Mouse (Mus musculus) hindbrain, embryonic 16.5 days (tissue): Measurements from ENCODE around the gene Mylk3. TPM values are rescaled to one million over a fixed set of nuclear protein-coding genes. Genes with fewer than 3 reads are reported as not detected.

Source experiments
- ATAC-seq: fragments of 200-750 bp; cut with Nextera tagmentation; 2 replicates; pipeline ENCODE4 v1.8.0; 2017; ENCODE audit warnings: moderate TSS enrichment, moderate library complexity
- H3K27ac ChIP-seq: fragments of 300-500 bp; sonication (generic); 2 replicates; pipeline ENCODE4 v1.5.1; 2014; ENCODE audit warnings: low read depth, mild to moderate bottlenecking, control low read depth, low read length, moderate library complexity
- H3K27me3 ChIP-seq: fragments of 300-500 bp; sonication (generic); replicated peaks from 2 replicates; pipeline ENCODE4 v1.6.1; 2014; ENCODE audit warnings: low read length; ENCODE audit not compliant: control insufficient read depth, insufficient read depth
- H3K36me3 ChIP-seq: fragments of 300-500 bp; sonication (generic); 2 replicates; pipeline ENCODE4 v1.6.1; 2014; ENCODE audit warnings: mild to moderate bottlenecking, low read length, moderate library complexity, mixed read lengths; ENCODE audit not compliant: control insufficient read depth, insufficient read depth
- H3K4me1 ChIP-seq: fragments of 300-500 bp; sonication (generic); 2 replicates; pipeline ENCODE4 v1.6.1; 2014; ENCODE audit warnings: low read depth, low read length; ENCODE audit not compliant: control insufficient read depth, insufficient read depth
- H3K4me2 ChIP-seq: fragments of 300-500 bp; sonication (generic); 2 replicates; pipeline ENCODE4 v1.6.1; 2014; ENCODE audit warnings: mild to moderate bottlenecking, low read length, control low read depth, moderate library complexity
- H3K4me3 ChIP-seq: fragments of 300-500 bp; sonication (generic); 2 replicates; pipeline ENCODE4 v1.5.1; 2014; ENCODE audit warnings: mild to moderate bottlenecking, low read length, control low read depth, moderate library complexity
- H3K9ac ChIP-seq: fragments of 300-500 bp; sonication (generic); 2 replicates; pipeline ENCODE4 v1.6.1; 2014; ENCODE audit warnings: low read depth, mild to moderate bottlenecking, control low read depth, low read length, moderate library complexity
- H3K9me3 ChIP-seq: fragments of 300-500 bp; sonication (generic); 2 replicates; pipeline ENCODE4 v1.6.1; 2014; ENCODE audit warnings: mild to moderate bottlenecking, low read length, moderate library complexity; ENCODE audit not compliant: control insufficient read depth
- WGBS: fragments of 180-500 bp; shearing (Covaris S2); extraction: QIAGEN DNeasy Blood & Tissue Kit; methylation state at CpG from one replicate; pipeline ENCODE4 v1.1.7; 2014; 5-methylcytosine and 5-hydroxymethylcytosine counted together
- polyA plus RNA-seq: library from polyadenylated mRNA; unstranded; fragments of >200 nt; fragmentation: Nextera tagmentation; extraction: Ambion mirVana; gene quantifications from 2 replicates; pipeline ENCODE4 v1.2.1, GENCODE M21; 2015

The Mylk3 gene
- polyA plus RNA-seq, 1 experiment from 2014 or later: 0.19 TPM

GRCm38 (mm10) chr8:85374286-85374685 is 11.9 kb downstream of the Mylk3 start:
- no peak overlapping the region for H3K27ac ChIP-seq
- H3K9me3 ChIP-seq: no peaks in the 10 kb centered on the region
- no peaks in the 10 kb centered on the region for H3K27me3 ChIP-seq
- H3K4me1 ChIP-seq: no peaks in the 10 kb centered on the region
- H3K4me2 ChIP-seq: no peak overlapping the region
- WGBS: 65% methylated on average over 4 of the region's 4 CpGs
- H3K36me3 ChIP-seq: no peaks in the 10 kb centered on the region
- no peak overlapping the region for H3K9ac ChIP-seq
- ATAC-seq: no peak
- H3K4me3 ChIP-seq: no peak overlapping the region

- Histone ChIP-seq H3K4me3 (no peak overlapping the region), H3K27ac (no peak overlapping the region), H3K9ac (no peak overlapping the region), H3K36me3 (no peaks in the 10 kb centered on the region), H3K4me2 (no peak overlapping the region), H3K27me3 (no peaks in the 10 kb centered on the region), H3K9me3 (no peaks in the 10 kb centered on the region), H3K4me1 (no peaks in the 10 kb centered on the region)
- WGBS: 63% methylated on average over 5 of the region's 5 CpGs
- ATAC-seq: no peak
Observed at GRCm38 (mm10) chr8:85373435-85374039, 12.6 kb downstream of the Mylk3 start.

- 93% methylated on average over 1 of the region's 1 CpGs for WGBS
- Histone ChIP-seq H3K4me3 (no peak overlapping the region), H3K27me3 (no peaks in the 10 kb centered on the region), H3K4me2 (no peak overlapping the region), H3K9ac (no peak overlapping the region), H3K36me3 (no peaks in the 10 kb centered on the region), H3K4me1 (no peaks in the 10 kb centered on the region), H3K9me3 (no peaks in the 10 kb centered on the region), H3K27ac (no peak overlapping the region)
- ATAC-seq: no peak
Observed at GRCm38 (mm10) chr8:85372465-85372839, 13.7 kb downstream of the Mylk3 start.

GRCm38 (mm10) chr8:85371736-85372464 is 14.2 kb downstream of the Mylk3 start:
- Histone ChIP-seq H3K4me3 (no peak overlapping the region), H3K27ac (no peak overlapping the region), H3K9me3 (no peaks in the 10 kb centered on the region), H3K9ac (no peak overlapping the region), H3K4me1 (no peaks in the 10 kb centered on the region), H3K36me3 (no peaks in the 10 kb centered on the region), H3K27me3 (no peaks in the 10 kb centered on the region), H3K4me2 (no peak overlapping the region)
- WGBS: 84% methylated on average over 5 of the region's 5 CpGs
- ATAC-seq: no peak

- H3K4me3 ChIP-seq: no peak overlapping the region
- 53% methylated on average over 6 of the region's 6 CpGs for WGBS
- H3K9me3 ChIP-seq: no peaks in the 10 kb centered on the region
- H3K4me1 ChIP-seq: no peaks in the 10 kb centered on the region
- no peaks in the 10 kb centered on the region for H3K27me3 ChIP-seq
- no peak overlapping the region for H3K9ac ChIP-seq
- no peak for ATAC-seq
- no peaks in the 10 kb centered on the region for H3K36me3 ChIP-seq
- H3K4me2 ChIP-seq: no peak overlapping the region
- no peak overlapping the region for H3K27ac ChIP-seq
Observed at GRCm38 (mm10) chr8:85365176-85365575, 21.0 kb downstream of the Mylk3 start.

- no peak overlapping the region for H3K9ac ChIP-seq
- 91% methylated on average over 11 of the region's 11 CpGs for WGBS
- no peak overlapping the region for H3K4me2 ChIP-seq
- H3K4me3 ChIP-seq: no peak overlapping the region
- no peaks in the 10 kb centered on the region for H3K9me3 ChIP-seq
- H3K4me1 ChIP-seq: no peaks in the 10 kb centered on the region
- H3K27me3 ChIP-seq: no peaks in the 10 kb centered on the region
- no peak overlapping the region for H3K27ac ChIP-seq
- no peak for ATAC-seq
- no peaks in the 10 kb centered on the region for H3K36me3 ChIP-seq
Observed at GRCm38 (mm10) chr8:85364628-85365027, 21.5 kb downstream of the Mylk3 start.

GRCm38 (mm10) chr8:85363406-85363805 is 22.7 kb downstream of the Mylk3 start:
- Histone ChIP-seq H3K9me3 (no peaks in the 10 kb centered on the region), H3K27me3 (no peaks in the 10 kb centered on the region), H3K4me3 (no peak overlapping the region), H3K27ac (no peak overlapping the region), H3K36me3 (no peaks in the 10 kb centered on the region), H3K4me1 (no peaks in the 10 kb centered on the region), H3K9ac (no peak overlapping the region), H3K4me2 (no peak overlapping the region)
- ATAC-seq: no peak
- 77% methylated on average over 6 of the region's 6 CpGs for WGBS

GRCm38 (mm10) chr8:85362211-85362610 is 23.9 kb downstream of the Mylk3 start:
- no peak for ATAC-seq
- no peak overlapping the region for H3K4me3 ChIP-seq
- H3K9me3 ChIP-seq: no peaks in the 10 kb centered on the region
- no peaks in the 10 kb centered on the region for H3K4me1 ChIP-seq
- no peaks in the 10 kb centered on the region for H3K36me3 ChIP-seq
- no peak overlapping the region for H3K4me2 ChIP-seq
- WGBS: 75% methylated on average over 4 of the region's 4 CpGs
- no peak overlapping the region for H3K27ac ChIP-seq
- no peak overlapping the region for H3K9ac ChIP-seq
- H3K27me3 ChIP-seq: no peaks in the 10 kb centered on the region

GRCm38 (mm10) chr8:85353287-85353686 is 32.9 kb downstream of the Mylk3 start:
- no peaks in the 10 kb centered on the region for H3K27me3 ChIP-seq
- H3K9ac ChIP-seq: no peak overlapping the region
- H3K4me3 ChIP-seq: no peak overlapping the region
- no peak overlapping the region for H3K4me2 ChIP-seq
- no peak overlapping the region for H3K27ac ChIP-seq
- no peaks in the 10 kb centered on the region for H3K4me1 ChIP-seq
- no peaks in the 10 kb centered on the region for H3K9me3 ChIP-seq
- H3K36me3 ChIP-seq: no peaks in the 10 kb centered on the region
- 81% methylated on average over 4 of the region's 4 CpGs for WGBS
- no peak for ATAC-seq
